Mouse (Mus musculus) gonadal fat pad, adult 2 months (tissue): ENCODE data around the gene Tchp. TPM values are rescaled to one million over a fixed set of nuclear protein-coding genes. Genes with fewer than 3 reads are reported as not detected.

Experiments used
- DNase-seq: peaks from one replicate; pipeline ENCODE4 v3.0.0-alpha.2; 2012; ENCODE audit warnings: low read depth
- polyA plus RNA-seq: library from polyadenylated mRNA; depleted of rRNA; stranded (reverse); fragments of >200 nt; gene quantifications from 2 replicates; pipeline ENCODE4 v1.2.3, GENCODE M21; 2012; rRNA removed

The Tchp gene
- polyA plus RNA-seq = 11.4 and 11.7 TPM in 2 replicates

DNA sequence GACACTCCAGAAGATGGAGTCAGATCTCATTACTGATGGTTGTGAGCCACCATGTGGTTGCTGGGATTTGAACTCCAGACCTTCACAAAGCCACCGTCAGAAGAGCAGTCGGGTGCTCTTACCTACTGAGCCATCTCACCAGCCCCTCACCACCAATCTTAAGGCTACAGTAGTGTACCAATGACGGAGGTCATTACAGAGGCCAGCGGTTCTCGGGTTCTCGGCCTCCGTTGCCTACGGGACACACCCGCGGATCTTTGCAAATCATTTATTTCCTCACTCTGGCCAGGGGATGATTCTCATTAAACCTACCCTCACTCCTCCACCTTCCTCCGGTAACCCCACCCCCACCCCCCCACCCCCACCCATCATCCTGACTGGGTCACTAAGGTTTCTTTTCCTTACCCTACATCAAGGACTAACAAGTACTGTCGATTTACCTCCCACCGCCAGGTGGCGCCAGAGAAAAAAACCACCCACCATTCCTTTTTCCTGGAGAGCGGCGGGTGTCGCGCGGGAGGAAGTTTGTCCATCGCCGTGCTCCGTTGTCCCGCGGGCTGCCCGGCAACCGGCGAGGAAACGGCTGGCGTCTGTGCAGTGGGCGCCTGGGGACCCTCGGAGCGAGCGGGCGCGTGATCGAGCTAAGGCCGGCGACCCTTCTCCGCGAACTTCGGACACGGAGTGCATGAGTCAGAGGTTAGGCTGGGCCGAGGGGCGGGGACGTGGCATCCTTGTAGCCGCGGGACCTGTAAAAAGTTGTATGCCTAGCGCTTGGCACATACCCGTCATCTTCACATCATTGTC lies at the start of gene Tchp:
TSS of gene Tchp (plus strand) at position 496 of the 804 bp plus-strand sequence.
- no peak for DNase-seq

DNA sequence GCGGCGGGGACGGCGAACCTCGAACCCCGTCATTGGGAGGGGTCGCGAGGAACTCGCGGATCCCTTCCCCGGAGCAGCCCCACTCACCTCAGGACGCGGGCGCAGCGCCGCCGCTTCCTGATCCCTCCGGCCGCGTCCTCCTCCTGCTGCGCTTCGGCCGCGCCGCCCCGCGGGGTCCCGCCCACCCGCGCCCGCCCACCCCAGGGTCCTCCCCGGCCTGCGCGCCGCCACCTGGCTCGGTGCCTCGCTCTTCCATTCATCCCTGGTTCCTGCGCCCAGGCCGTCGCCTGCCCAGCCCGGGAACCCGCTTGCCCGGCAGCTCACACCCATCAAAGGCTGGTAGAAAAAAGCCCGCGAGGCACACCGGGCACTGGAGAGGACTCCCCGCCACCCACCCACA lies 49.3 kb upstream of the Tchp start, which contains the start of gene Trpv4:
TSS of gene Trpv4 (minus strand) at position 167 of the 400 bp plus-strand sequence.
- DNase-seq = no peak

DNA sequence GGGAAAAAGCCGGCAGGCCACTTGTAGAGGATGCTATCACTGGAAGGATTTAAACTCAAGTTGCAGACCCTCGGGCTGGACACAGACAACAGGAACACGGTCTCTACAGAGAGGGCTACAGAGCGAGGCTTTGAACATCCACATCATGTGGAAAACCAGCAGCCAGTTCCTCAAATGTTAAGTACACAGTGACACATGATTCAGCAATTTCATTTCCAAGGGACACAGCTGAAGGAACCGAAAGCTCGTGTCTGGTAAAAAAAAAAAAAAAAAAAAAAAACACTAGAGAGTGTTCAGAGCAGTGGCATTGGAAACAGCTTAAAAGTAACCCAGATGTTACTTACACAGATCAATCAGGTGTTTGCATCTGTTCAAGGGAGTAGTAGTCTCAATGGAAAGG lies 46.5 kb upstream of the Tchp start:
- DNase-seq = no peak

DNA sequence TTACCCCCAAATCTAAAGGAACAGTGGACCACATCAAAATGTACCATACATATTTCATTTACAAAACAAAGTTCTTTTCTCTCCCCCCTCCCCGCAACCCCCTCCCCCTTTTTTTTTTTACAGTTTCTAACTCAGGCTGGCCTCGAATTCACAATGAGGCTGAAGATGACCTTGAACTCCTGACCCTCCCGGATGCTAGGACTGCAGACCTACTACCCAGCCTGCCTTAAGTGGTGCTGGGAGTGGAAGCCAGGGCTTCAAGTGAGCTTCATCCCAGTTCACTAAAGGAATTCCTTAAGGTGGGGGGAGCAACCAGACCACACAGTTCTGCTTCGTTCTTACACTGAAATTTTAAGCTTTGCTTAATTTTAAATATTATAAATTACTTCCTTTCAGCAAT lies 43.4 kb upstream of the Tchp start:
- no peak for DNase-seq

DNA sequence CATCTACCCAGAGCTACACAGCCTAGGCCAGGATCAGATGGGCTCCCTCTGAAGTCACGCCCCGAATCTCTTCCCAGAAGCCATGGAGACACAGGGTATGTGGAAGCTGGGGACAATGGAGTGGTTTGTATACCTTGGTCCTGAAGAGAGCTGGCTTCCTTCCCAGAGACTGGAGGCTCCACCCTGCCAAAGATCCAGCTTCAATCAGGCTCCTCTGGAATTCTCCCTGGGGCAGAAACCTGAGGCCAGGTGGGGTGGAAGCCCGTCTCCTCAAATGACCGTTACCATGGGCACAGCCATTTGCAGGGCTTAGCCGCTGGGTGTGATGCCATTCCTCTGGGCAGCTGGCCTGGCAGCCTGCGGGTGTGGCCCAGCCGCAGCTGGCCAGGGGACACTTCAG lies 42.8 kb upstream of the Tchp start:
- DNase-seq = no peak

DNA sequence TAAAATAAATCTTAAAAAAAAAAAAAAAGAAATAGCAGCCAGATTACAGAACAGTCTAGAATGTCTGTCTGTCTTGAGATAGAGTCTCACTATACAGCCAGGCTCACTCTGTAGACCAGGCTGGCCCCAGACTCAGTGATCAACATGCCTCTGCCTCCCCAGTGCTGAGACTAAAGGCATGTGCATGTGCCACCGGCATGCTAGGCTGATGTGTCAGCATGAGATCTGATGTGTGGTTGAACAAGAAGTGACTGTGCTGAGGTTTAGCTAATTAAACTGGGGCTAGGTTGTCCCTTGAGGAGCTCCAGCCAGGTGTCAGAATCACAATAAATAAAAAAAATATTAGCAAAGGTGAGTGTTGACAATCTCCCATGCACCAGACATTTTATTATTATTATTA lies 40.9 kb upstream of the Tchp start:
- DNase-seq = no peak

DNA sequence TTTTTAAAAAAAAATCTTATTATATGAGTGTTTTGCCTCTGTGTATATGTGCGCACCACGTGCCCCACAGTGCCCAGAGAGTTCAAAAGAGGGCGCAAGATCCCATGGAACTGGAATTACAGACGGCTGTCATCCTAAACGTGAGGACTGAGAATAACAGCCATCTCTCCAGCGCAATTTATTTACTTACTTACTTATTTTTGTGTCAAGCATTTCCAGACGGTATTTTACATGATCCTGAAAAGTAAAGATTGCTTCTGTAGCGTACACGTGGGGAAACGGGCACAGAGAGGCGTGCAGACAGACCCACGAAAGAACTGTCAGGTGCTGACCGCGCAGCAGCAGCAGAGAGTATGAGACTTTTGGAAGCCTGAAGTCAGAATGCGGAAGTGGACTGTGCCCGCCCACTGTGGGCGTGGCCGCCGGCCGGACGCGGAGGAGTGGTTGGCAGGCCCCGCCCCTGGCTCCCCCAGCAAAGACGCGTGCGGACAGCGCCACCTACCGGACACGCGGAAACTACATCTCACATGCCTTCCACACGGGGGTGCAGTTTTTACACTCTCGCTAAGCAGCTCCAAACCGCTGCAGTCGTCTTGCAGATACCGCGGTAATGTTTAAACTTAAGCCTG lies 40.2 kb upstream of the Tchp start:
- DNase-seq = no peak

DNA sequence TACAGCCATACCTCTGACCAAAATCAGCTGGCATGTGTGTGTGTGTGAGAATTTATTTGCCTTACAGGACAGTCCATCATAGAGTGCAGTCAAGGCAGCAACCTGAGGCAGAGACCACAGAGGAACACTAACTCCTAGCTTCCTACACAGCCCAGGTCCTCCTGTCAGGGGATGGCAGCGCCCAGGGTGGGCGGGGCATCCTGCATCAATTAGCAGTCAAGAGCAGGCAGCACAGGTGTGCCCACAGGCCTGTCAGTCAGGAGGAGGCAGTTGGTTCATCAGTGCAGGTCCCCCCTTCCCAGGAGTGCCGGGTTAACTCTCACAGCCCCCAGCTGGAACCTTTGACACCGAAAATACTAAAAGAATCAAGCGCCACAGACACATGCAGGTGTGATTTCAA lies 38.5 kb upstream of the Tchp start:
- no peak for DNase-seq

DNA sequence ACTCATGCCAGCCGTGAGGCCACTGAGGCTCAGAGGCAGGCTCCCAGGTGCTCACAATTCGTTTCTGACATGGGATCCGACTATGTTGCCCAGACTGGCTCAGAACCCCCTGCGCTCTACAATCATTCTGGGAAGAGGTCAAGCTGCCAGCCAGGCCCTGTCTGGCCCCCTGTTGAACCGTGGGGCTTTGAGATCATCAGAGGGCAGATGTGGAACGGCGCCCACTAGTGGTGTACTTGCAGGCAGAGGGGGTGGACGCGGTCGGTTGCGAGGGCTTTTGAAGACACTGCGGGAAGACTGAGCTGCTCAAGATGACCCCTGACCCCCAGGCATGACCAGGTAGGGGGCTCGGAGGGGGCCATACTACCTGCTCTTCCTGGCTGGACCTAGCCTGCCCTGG lies 34.4 kb upstream of the Tchp start:
- no peak for DNase-seq

DNA sequence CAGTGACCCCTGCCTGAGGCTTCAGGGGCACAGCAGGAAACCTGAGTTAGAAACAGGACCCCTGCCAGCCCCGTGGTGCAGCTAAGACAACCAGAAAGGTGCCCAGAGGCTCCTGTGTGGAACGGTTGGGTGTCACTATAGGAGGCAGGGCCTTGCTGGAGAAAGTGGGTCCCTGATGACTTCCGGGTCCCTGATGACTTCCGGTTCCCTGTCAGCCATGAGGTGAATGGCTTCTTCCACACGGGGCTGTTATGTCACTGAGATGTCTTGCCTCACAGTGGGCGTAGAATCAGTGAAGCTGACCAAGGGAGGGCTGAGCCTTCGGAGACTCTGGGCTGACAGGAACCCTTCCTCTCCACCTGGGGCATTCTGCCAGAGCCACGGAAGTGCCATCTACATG lies 33.0 kb upstream of the Tchp start:
- DNase-seq = no peak

DNA sequence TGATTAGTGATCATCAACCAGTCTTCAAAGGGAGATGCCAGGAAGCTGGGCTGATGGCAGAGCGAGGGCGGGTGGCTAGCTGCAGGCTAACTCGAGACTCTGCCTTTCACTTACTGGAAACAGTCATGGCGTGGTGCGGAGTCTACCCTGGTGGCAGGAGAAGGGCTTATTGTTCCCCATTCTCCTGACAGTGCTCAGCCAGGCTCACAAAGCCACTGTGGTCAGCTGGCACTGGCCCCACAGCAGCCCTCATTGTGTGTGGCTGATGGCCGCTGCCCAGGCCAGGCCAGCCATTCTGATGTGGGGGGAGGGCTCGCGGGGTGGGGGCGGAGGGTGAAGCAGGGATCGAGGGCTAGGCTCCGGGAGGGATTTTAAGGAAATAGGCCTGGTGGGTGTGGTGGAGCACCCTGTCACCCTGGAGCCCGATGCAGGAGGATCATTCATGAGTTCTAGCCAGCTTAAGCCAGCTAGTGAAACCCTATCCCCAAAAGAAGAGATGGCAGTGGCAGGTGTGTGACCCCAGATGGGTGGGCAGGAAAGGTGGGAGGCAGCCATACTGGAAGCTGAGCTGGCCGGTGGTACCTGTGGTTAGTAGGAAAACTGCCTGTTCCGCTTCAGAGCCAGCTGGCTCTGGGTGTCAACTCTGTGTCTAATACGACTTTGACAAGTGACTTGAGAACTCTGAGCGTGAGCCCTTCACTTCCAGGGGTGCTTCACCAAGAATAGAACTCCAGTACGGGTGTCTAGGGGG lies 27.5 kb upstream of the Tchp start:
- DNase-seq = no peak

DNA sequence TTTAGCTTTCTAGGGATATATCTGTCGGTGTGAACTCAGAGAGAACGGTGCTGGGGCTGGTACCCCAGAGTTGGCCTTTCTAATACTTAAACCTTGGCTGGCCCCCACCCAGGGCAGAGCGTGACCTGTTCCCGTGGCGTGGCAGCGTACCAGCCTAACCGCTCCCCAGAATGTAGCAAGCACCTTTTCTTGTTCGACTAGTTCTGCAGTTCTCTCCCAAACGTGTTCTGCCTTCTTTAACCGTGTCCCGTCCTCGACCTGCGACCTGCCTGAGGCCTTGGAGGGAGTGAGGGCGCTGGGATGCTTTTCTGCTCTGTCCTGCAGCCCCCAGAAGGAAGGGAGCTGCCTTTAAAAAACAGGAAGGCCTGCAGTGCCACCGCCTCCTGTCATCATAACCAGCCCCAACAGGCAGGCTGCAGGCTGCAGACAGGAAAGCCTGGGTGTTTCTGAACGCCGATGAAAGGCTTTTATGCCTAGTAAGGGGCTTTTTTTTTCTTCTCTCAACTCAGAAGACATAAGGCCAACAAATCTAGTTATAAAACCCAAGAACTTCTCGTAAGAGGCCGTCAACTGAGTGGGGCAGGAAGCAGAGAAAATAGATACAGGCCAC lies 26.8 kb upstream of the Tchp start:
- no peak for DNase-seq

DNA sequence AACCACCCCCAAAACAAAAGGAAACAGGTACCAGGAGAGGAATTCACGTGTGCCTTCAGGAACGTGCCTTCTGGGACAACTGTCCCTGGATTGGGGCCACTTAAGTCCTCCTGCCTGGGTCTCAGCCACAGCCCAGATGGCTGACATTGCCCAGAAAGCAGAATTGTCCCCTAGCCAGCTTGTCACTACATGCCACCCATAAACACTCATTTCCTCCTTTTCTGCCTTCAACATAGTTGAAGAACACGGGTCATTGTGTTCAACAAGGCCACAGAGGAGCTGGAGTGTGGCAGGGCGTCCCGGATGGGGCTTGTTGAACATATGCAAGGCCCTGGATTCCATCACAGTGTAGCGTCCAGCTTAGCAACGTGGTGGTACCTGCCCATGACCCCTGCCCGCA lies 25.8 kb upstream of the Tchp start:
- DNase-seq = no peak

DNA sequence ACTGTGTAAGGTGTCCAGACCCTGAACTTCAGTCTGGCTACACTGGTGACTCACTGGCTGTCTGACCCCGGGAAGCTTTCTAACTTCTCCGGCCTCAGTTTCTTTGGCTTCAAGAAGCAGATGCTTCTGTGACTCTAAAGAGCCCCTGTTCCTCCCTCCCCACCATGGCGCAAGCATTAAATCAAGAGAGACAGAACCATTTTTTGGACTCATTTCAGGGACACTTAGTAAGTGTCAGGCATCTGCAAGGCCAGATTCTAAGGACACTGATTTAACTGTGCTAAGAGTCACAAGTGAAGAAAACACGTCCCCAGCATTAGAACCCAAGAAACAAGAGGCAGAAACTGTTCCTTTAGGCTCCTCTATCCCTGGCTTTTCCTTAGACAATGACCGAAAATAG lies 21.6 kb upstream of the Tchp start:
- no peak for DNase-seq

DNA sequence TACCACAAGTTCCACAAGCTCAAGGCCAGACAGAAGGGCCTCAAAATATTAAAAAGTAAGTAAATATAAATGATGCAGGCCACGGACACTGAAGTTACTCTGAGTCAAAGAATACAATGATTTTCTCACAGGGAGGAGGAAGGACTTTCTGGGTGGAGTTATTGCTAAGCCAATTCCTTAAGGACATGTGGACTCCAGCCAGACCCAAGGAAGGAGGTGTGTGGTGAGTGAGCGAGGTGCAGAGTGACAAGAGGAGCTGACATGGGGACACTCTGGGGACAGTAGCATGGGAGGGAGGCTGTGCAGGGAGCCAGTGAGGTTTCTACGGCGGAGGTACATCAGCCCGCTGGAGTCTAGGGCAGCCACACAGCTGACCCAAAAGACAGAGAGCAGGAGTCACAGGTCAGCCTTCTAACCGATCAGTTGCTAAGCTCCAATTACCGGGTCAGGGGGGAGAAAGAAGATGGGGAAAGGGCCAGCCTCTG lies 20.8 kb upstream of the Tchp start:
- no peak for DNase-seq

DNA sequence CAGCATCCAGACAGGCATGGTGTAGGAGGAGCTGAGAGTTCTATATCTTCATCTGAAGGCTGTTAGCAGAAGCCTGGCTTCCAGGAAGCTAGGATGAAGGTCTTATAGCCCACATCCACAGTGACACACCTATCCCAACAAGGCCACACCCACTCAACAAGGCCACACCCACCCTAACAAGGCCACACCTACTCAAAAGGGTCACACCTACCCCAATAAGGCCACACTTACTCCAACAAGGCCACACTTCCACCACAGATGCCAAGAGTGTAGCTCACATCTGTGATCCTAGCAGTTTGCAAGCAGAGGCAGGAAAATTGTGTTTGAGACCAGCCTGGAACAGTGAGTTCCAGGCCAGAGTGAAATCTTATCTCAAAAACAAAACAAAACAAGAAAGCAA lies 19.7 kb upstream of the Tchp start:
- DNase-seq = no peak

DNA sequence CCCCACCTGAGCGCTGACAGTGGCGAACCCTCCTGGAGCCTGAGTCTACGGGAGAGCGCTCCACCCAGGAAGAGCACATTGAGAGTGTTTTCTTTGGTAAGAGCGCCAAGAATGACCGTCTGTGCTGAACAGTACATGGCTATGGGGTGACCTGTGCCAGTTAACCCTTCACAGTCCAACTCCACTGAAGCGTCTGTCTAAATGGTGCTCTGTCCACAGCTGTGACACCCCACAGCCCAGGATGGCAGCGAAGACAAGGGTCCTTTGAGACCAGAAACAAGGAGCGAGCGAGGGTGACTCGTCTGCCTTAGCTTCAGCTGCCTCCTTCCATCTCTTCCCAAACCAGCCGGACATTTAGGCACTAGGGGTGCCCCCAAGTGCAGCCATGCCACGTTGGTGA lies 18.9 kb upstream of the Tchp start:
- no peak for DNase-seq

DNA sequence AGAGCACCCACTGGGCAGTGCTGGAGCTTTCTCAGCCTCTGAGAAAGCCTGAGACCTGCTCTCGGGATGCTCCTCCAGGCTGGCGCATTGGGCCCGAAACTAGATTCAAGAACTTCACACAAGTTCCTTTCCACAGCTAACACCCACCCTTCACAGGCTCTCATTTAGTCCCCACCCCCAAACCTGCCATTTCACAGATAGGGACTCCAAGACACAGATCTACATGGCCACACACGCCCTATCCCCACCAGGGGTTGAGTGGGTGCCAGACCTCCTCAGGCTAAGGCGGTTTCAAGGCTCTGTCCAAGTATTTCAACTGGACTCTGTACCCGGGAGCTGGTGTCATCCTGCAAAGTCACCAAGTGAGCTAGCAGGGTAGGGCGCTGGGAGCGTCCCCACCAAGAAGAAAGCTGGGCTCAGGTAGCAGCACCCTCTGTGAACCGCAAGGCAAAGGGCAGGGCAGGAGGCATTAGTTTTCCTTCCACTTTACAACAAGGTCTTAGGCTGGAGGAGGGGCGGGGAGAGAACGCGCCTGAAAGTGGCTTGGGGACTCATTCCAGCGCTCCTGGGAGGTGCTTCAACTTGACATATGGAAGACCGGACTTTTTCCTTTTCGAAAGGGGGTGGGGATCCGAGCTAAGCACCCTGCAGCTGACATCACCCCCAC lies 17.7 kb upstream of the Tchp start:
- no peak for DNase-seq

DNA sequence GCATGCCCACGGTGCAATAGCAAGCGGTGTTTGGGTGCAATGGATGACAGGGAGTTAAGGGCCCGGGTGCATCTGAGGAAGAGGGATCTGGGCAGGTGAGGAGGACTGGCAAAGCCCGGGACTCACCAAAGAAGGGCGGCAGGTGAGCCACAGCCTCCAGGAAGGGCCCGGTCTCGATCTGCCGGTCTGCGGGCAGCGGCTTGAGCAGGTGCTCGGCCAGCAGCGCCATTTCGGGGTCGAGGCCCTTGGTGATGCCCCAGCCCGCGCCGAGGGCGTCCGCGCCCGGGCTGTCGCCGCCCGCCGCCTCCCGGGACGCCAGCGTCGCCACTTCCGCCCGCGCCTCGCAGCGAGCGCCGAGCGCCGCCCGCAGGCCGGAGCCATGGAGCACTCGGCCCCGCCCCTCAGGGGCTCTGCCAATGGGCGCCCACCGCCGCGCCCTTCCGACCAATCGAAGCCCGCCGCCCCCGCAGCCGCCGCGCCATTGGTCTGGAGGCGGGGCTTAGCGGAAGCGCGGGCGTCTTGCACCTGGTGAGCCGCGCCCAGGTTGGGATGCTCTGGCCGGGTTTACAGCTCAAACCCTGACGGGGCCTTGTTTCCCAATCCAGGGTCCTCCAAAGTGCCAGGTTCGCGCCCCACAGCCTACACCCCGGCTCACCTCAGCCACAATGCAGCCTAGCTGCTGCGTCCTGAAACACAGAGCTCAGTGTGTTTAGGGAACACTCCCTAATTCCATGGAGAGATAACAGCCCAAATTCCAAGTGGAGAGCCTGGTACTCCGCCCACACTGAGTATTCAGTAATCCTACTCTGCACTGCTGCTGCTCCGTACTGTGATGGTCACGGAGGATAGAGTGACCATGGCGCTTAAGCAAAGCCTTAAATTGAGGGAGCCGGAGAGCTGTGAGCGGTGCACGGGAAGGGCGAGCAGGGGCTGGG lies 16.7 kb upstream of the Tchp start, which contains the start of gene Gltp:
TSS of gene Gltp (minus strand) at position 352 of the 935 bp plus-strand sequence.
- DNase-seq = no peak

DNA sequence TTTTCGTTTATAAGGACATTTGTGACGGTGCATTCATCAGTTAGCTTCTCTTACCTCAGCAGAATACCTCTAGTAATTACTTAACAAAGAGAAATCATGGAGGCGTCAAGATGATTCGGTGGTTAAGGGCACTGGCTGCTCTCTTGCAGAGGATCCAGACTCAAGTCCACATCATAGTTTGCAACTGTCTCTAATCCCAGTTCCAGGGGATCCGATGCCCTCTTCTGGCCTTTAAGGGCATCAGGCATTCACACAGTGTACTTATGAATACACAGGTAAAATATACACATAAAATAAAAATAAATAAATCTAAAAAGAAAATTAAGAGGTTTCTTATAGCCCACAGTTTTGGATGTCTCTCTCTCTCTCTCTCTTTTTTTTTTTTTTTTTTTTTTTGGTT lies 11.8 kb upstream of the Tchp start:
- DNase-seq = no peak
